In the genomic region with DNA sequence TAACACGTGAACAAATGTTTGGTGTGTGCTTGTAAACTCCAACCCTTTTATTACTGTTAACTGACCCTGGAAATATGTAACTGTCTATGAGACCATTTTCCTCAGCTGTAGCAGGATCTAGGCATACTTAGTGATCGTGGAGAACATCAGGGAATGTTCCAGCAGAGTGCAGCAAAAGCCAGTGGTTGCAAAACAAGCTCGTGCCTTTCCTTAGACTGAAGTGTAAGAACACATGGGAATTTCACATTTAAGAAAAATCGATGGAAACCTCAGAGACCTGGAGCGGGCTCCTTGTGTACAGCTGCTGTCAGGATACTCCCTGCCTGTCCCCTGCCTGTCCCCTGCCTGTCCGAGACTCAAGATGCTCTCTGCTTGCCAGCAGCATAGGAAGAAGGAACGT, we compare ENCODE assay signal across 10 mouse cellular contexts.
DNase-seq lines count a peak whose midpoint lies in the region; ATAC-seq and TF ChIP-seq lines count a peak whose summit lies in the region.
"Had no signal": no experiment of that assay in that cellular context is flagged by ENCODE, and none has a peak within 500 bp of the region (broad histone marks: within the 10 kb centered on the region; RNA-seq: fewer than 3 reads in every experiment).

No protein-coding gene starts in this region.

- no peak overlapping the region for H3K9ac ChIP-seq in heart, embryonic 12.5 days
- H3K9ac ChIP-seq in lung, embryonic 14.5 days: no peak overlapping the region
- H3K9ac ChIP-seq in midbrain, embryonic 15.5 days: no peak overlapping the region

- no peak overlapping the region for H3K4me2 ChIP-seq in heart, embryonic 12.5 days
- H3K4me2 ChIP-seq in lung, embryonic 14.5 days: no peak overlapping the region
- no peak overlapping the region for H3K4me2 ChIP-seq in midbrain, embryonic 15.5 days

- intact Hi-C loops in heart, postnatal 25 days (cut with DNase I): loop anchor here (10.0 kb wide), 4 partner anchors 85 to 685 kb away; no protein-coding TSS in a partner anchor

- no peak overlapping the region for H3K4me3 ChIP-seq in heart, embryonic 12.5 days
- no peak overlapping the region for H3K4me3 ChIP-seq in lung, embryonic 14.5 days (ENCODE audit: low read depth, low read length)
- no peak overlapping the region for H3K4me3 ChIP-seq in lung, adult 2 months (replicated peaks; ENCODE audit: extremely low read depth, low read depth, low read length)
- no peak overlapping the region for H3K4me3 ChIP-seq in midbrain, embryonic 15.5 days

- 74% methylated on average over 7 of the region's 7 CpGs for WGBS in heart, embryonic 12.5 days
- 46% methylated on average over 7 of the region's 7 CpGs for WGBS in lung, embryonic 14.5 days
- 63% methylated on average over 7 of the region's 7 CpGs for WGBS in lung, adult 2 months
- 64% methylated on average over 7 of the region's 7 CpGs for WGBS in midbrain, embryonic 15.5 days

- no peak for TF ChIP-seq POLR2A in lung, adult 2 months (IDR thresholded peaks at IDR 0.05; ENCODE audit: borderline replicate concordance, extremely low read depth, low read depth, low read length)

- peaks cover 5% of the 10 kb centered on the region; the same call in 1 of the 2 replicates for H3K4me1 ChIP-seq in heart, embryonic 12.5 days (replicated peaks)
- H3K4me1 ChIP-seq in lung, embryonic 14.5 days (ENCODE audit: insufficient read depth): 0 out of 2 replicates have a peak, but pooled peaks cover 7% of the 10 kb centered on the region
- peaks cover 3% of the 10 kb centered on the region for H3K4me1 ChIP-seq in lung, adult 2 months (ENCODE audit: control insufficient read depth, insufficient read depth, low read length)
- peaks cover 5% of the 10 kb centered on the region; the same call in 1 of the 2 replicates for H3K4me1 ChIP-seq in midbrain, embryonic 15.5 days

- no peak for ATAC-seq in heart, embryonic 12.5 days (ENCODE audit: insufficient number of reproducible peaks, low FRiP score)
- no peak for ATAC-seq in lung, embryonic 14.5 days (ENCODE audit: insufficient read depth)
- peak; percentile 34; the same call in 1 of the 2 replicates for ATAC-seq in midbrain, embryonic 15.5 days (replicated peaks)

- H3K9me3 ChIP-seq in heart, embryonic 12.5 days (replicated peaks): no peaks in the 10 kb centered on the region
- H3K9me3 ChIP-seq in lung, embryonic 14.5 days (ENCODE audit: low read depth, low read length): no peaks in the 10 kb centered on the region
- no peaks in the 10 kb centered on the region for H3K9me3 ChIP-seq in midbrain, embryonic 15.5 days

- peak; percentile 64 for TF ChIP-seq CTCF in lung, embryonic 14.5 days (IDR thresholded peaks at IDR 0.05; ENCODE audit: low read depth)
- no peak for TF ChIP-seq CTCF in lung, adult 2 months (IDR thresholded peaks at IDR 0.05; ENCODE audit: insufficient read depth, low read length)

- no peaks in the 10 kb centered on the region for H3K36me3 ChIP-seq in heart, embryonic 12.5 days
- H3K36me3 ChIP-seq in lung, embryonic 14.5 days (ENCODE audit: insufficient read depth): no peaks in the 10 kb centered on the region
- H3K36me3 ChIP-seq in midbrain, embryonic 15.5 days (replicated peaks): no peaks in the 10 kb centered on the region

- peak; percentile 14 for DNase-seq in heart, postnatal 4 days
- DNase-seq in lung, embryonic 14.5 days: peak; percentile 77
- no peak for DNase-seq in lung, adult 2 months
- peak; percentile 28 for DNase-seq in brain, embryonic 18.5 days (ENCODE audit: low read depth, low spot score)
- DNase-seq in heart, postnatal 25 days (ENCODE audit: low spot score): no peak
- DNase-seq in thymus, postnatal 4 days: no peak
- DNase-seq: cerebellum, adult 8-10 months; thymus, postnatal 36 days had no signal

- no peaks in the 10 kb centered on the region for H3K27me3 ChIP-seq in heart, embryonic 12.5 days (replicated peaks)
- no peaks in the 10 kb centered on the region for H3K27me3 ChIP-seq in lung, embryonic 14.5 days (ENCODE audit: insufficient read depth, low read length)
- H3K27me3 ChIP-seq in midbrain, embryonic 15.5 days (replicated peaks): no peaks in the 10 kb centered on the region

- no peak overlapping the region for H3K27ac ChIP-seq in heart, embryonic 12.5 days (ENCODE audit: poor library complexity, severe bottlenecking)
- no peak overlapping the region for H3K27ac ChIP-seq in lung, embryonic 14.5 days (ENCODE audit: low read depth)
- H3K27ac ChIP-seq in midbrain, embryonic 15.5 days: no peak overlapping the region

Comparison
In these comparisons a context has a peak if more than half of its experiments do, and no peak if none do; other contexts are left out.
1. DNase-seq: peak in heart, postnatal 4 days (single experiment), lung, embryonic 14.5 days (single experiment) and brain, embryonic 18.5 days (single experiment); none in lung, adult 2 months (single experiment), heart, postnatal 25 days (single experiment) and thymus, postnatal 4 days (single experiment).